Mouse (Mus musculus) right cerebral cortex, postnatal 10 days (tissue): Measurements from ENCODE around the gene Tomm40l.
A peak's percentile ranks its signal among the peaks of the same experiment; 100 is the strongest.

Experiments
- DNase-seq, 2 experiments: peaks; one replicate each; pipeline ENCODE4 v3.0.0; 2021; ENCODE audit warnings: low spot score in 2 of 2

Gene Tomm40l

DNA sequence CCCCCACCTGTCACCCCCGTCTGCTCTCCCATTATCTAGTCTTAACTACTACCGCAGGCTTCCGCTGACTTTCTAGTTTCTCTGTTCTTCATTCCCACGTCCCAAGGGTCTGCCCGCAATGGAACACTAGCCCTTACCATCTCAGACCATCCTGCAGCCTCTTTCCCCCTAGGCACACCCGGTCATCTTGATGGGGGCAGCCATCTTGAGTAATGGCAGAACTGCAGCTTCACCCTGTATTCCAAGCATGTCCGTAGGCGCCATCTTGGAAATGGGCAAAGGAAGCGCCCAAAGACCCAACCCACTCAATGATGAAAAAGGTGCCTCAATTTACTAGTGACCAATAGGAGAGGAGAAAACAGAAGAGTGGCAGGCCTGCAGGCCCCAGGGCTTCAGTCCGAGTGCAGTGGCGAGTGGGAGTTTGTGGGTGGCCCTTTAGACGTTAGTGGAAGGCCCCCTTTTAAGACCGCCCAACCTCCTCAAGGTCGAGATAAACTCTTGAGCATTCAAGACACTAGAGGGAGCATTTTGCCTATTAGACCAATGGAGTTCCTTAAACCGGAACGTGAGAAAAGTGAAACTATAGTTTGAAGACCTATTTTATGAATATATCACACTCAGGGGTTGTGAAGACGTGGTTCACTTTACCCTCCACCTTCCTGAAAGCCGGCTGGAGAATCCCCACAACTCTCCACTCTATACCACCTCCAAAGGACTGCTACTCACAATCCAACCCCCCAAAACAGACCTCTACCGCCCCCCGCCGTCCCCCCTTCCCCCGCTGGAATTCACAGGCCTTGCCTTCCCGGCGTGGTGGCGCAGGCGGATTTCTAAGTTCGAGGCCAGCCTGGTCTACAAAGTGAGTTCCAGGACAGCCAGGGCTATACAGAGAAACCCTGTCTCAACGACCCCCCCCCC is at the start of gene Tomm40l:
Tomm40l (minus strand) TSS at position 277 of the 918 bp plus-strand sequence.
- peak; percentile 96 to 98 for DNase-seq

DNA sequence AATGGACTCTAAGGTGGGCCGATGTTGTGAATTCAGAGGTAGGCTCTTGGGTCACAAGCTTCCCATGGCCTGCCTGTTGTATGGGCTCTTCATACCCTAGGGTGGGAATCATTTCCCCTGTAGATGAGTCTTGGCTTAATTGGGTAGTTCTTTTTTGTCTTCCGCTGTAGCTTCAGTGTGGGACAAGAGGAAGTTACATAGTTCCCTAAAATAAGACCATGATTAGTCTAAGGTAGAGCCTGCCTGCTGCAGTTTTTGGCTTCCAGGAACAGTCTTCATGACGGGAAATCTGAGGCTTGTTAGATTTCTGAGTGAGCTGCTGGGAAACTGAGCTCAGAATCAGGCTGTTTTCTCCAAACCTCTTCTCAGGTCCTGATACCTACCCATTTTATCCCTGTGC is 49.8 kb upstream of the Tomm40l start:
- DNase-seq, result no peak

DNA sequence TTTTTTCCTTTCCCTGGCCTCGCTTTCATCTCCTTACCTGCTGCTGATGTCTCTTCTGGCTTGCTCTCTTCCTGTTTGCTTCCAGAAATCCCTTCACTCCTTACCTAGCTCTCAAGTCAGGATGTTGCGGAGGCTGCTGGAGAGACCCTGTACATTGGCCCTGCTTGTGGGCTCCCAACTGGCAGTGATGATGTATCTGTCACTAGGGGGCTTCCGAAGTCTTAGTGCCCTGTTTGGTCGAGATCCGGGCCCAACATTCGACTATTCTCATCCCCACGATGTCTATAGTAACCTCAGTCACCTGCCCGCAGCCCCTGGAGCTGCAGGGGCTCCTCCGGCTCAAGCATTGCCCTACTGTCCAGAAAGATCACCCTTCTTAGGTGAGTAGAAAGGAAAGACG is 49.3 kb upstream of the Tomm40l start:
- DNase-seq, result no peak

DNA sequence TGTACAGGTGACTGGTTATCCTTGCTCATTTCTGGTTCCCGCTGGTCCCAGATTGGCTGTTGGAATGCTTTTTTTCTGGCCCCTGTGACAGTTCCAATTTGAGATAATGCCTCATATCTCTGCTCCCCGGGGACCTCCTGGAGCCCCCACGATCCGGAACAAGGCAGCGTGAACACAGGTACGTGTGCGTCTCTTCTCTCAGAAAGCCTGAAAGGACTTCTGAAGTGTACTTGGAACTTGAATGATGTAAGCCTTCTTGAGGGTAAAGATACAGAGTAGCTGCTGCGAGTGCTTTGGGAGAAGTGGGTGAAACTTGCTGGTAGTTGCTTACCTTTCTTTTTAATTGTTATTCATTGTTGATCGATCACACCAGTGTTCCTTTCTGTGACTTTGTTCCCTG is 48.9 kb upstream of the Tomm40l start:
- no peak for DNase-seq

DNA sequence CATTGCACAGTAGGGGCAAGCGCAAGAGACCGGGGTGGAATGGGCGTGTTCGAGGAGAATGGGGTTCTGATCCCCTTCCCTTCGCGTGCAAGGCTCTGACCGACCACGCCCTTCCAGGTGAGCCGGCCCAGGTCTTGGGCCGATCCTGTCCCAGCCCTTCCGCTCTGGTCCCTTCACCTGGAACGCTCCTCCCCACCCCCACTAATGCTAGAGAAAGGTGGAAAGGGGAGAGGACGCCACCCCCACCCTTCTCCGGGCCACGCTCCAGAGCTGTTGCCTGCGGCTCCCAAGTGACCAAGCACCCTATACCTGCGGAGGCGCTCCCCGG is 48.2 kb upstream of the Tomm40l start:
- DNase-seq, result no peak

DNA sequence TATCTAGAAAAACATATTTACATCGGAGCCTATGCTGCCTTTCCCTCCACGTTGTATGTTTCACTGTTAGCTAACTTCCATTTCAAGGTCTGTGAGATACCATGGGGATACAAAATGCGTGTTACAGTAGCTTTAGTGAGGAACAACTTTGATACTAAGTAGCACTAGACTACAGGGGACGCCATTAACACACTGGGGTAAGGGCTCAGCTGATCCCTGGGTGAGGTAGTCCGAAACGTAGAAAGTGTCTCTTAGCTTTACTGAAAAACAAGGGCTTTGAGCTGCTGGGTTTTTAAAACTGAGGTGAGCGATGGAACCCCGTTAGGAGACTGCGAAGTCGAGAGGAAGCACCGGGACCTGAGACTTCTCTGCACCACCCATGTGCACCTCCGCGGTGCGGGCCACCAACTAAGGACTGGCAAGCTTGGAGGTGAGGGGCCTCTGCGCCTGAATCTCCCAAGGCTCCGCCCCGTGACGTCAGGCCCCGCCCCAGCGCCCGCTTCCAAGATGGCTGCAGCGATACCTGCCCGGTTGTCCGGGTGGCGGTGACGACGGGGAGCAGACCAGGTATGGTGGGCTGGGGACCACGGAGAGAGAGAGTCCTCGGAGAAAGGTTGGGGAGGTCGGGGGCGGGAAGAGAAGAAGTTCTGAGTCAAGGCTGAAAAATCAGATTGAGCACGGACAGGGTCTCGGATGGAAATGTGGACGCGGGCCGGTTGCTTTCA is 47.7 kb upstream of the Tomm40l start, which contains the start of gene B4galt3:
B4galt3 (plus strand) TSS at position 481 of the 725 bp plus-strand sequence.
- DNase-seq, result peak; percentile 96

DNA sequence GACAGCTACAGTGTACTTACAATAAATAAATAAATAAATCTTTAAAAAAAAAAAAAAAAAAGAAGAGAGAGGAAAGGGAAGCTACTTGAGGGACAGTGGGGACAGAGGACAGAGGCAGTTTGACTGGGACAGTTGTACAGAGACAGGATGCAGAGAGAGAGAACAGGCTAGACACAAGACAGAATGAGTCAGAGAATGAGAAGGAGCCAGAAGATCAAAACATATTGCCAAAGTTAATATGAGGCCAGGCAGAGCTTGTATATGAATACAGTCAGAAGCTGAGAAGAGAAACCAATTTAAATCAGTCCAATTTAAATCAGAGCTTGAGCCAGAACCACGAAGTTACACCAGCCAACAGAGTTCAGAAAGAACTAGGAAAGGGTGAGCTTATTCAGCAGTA is 46.0 kb upstream of the Tomm40l start:
- no peak for DNase-seq

DNA sequence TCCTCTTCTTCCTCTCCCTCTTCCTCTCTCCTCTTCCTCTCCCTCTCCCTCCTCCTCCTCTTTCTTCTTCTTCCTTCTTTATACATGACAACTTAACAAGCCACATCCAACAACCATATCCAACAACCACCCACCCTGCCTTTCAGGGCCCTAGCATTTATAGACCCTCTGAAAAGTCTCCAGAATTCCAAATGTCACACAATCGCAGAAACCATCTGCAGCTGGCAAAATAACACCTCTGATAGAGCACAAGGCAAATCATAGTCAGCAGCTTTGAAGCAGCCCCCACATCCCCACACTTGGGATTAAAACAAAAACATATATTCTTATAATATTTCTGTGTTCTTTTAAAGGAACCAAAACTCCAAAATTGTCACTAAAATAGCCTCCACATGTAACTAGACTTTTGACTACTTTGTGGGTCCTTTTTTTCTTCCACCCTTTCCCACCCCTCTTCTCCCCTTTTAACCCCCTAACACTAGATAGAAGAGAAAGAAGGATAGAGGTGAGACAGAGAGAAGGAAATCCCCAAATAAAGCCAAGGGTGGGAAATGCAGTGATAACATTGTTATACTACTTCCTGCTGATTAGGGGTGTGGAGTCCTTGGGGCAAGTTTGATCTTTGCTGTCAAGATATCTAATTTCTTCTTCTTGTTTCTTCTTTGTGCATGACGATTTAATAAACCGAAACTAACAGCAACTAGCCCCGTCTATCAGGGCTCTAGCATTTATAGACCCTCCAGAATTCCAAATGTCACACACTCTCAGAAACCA is 43.8 kb upstream of the Tomm40l start:
- no peak for DNase-seq

DNA sequence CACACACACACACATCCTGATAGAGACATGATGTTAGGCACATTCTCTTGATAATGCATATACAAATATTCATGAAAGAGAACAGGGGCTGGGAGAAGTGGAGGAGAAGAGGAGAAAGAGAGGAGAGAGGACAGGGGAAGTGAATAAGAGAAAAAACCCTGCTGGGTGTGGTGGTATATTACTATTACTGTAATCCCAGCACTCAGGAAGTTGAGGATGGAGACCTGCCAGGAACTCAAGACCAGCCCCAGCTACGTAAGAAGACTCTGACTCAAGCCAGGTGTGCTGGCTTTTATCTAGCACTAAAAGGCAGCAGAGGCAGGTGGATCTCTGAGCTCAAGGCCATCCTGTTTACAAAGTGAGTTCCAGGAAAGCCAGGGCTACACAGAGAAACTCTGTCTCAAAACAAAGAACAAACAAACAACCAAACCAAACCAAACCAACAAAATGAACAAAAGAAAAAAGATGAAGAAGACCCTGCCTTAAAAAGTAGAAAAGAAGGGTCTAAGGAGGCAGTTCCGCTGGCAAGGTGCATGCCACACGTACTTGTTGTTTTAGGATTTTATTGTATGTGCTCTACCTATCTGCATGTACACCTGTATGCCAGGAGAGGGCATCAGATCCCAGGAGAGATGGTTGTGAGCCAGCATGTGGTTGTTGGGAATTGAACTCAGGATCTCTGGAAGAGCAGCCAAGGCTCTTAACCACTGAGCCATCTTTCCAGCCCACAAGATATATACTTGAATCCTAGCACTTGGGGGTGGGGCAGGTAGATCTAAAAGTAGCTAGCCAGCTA is 41.5 kb upstream of the Tomm40l start:
- DNase-seq, result no peak

DNA sequence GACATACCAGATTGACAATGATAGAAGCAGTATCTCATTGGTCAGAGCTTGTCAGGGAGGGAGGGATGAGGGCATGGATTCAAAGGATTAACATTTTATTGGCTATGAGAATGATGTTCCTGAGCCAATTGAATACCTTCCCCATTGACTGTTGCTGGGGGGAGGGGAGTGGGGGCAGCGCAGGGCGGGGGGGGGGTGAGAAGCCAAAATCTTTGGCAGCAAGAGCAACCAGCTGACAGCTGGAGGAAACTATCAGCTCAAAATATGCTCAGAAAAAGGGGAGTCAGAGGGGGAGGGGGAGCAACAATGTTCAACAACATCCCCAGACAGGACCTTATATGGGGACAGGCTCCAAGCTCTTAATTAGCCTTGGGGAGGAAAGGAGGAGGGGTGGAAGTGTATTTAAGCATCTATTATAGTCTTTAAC is 40.9 kb upstream of the Tomm40l start:
- DNase-seq, result peak; percentile 73 to 85

DNA sequence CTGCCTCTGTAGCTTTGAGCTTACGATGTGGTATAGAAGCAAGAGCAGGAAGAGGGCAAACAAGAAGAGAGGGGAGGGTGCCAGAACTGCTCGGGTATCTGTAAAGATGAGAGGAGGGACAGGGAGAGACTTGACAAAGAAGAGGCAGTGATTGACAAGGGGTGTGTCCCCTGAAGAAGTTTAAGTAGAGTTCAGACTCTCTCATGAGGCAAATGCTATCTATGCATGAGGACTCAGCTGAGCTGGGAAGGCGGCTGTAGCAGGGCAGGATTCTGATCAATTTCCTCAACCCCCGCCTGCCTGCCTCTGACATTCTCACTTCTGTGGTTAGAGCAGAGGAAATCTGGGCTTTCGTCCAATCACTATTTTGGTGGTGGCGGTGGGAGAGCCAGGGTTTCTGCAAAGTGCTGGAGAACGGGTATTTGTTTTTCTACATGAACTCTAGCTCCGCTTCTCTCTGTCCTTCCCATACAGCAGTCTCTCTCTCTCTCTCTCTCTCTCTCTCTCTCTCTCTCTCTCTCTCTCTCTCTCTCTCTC is 40.3 kb upstream of the Tomm40l start:
- DNase-seq, result peak; percentile 89 to 93

DNA sequence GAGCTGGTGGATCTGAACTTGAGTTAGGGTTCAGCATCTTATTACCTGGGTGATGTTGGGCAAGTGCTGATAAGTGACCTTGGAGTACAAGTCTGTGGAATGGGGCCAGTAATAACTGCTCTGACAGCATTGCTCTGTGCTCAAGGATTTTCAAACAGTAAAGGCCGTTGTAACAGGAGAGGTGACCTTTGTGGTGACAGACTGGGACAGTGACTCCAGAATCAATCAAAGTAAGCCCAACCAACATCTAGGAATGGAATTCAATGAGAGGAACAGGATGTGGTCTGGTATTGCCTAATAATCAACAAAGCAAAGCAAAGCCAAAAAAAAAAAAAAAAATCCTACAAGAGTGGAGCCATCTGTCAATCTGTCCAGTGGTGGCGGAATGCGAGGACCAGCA is 38.0 kb upstream of the Tomm40l start:
- no peak for DNase-seq

DNA sequence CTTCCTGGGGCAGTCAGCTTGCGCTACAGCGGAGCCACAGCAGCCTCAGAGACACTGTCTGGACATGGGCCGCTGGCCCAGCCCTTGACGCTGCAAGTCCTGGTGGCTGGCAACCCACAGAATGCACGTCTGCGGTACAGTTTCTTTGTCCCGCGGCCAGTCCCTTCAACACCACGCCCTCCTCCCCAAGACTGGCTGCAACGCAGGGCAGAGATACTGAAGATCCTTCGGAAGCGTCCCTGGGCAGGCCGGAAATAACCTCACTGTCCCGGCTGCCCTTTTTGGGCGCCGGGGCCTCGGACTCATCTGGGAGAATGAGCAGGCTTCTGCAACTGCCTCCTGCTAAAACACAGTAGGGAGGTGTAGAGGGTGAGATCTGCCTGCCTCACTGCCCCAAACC is 36.6 kb upstream of the Tomm40l start:
- no peak for DNase-seq

DNA sequence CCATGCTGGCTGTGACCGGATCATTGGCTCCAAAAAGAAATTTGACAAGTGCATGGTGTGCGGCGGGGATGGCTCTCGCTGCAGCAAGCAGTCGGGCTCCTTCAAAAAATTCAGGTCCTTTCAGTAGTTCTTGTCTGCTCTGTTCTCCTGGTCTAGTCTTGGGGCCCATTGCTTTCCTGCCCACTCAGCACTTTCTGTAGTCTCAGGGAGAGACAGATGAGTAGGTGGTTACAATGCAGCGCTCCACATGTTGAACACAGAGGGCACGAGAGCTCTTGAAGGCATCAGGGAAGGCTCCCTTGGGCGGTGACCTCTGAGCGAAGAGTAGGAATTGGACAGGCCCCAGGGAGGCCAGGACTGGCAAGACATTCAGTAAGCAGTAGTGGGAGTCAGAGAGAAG is 35.5 kb upstream of the Tomm40l start:
- DNase-seq, result no peak

DNA sequence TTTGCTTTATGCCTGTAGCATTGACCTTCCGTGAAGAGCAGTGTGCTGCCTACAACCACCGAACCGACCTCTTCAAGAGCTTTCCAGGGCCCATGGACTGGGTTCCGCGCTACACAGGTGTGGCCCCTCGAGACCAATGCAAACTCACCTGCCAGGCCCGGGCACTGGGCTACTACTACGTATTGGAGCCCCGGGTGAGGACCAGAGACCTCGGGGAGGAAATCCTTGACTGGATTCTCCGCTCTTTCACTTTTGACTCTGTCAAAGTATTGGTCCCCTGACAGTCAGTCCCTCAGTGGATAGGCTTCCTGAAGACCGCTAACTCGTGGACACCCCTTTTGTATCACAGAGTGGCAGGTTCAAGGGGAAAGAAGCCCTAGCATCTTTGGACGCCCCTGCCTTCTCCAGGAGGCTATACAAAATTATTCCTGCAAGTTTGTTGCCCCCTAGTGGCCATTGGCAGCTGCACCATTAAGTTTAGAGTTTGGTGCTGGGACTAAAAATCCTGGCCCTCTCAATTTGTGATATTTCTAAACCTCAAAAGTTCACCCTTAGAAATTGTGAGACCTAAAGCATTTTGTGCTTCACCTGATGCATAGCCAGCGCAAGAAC is 34.7 kb upstream of the Tomm40l start:
- peak; percentile 72 to 78 for DNase-seq

DNA sequence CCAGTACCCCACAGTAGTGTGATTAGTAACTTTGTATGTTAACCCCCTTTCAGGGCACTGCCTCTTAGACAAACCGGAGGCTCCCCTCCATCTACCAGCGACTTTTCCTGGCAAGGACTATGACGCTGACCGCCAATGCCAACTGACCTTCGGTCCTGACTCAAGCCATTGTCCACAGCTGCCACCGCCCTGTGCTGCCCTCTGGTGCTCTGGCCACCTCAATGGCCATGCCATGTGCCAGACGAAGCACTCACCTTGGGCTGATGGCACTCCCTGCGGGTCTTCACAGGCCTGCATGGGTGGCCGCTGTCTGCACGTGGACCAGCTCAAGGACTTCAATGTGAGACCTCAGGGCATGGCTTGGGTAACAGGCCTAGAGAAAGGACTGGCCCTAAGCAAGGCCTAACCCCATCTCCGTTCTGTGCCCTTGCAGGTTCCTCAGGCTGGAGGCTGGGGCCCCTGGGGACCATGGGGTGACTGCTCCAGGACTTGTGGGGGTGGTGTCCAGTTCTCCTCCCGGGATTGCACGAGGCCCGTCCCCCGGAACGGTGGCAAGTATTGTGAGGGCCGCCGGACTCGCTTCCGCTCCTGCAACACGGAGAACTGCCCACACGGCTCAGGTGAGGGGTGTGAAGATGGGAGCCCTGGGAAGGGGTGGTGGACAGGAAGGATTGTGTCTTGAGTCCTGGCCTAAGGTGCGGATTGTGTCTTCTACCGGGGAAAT is 33.9 kb upstream of the Tomm40l start:
- DNase-seq, result no peak

DNA sequence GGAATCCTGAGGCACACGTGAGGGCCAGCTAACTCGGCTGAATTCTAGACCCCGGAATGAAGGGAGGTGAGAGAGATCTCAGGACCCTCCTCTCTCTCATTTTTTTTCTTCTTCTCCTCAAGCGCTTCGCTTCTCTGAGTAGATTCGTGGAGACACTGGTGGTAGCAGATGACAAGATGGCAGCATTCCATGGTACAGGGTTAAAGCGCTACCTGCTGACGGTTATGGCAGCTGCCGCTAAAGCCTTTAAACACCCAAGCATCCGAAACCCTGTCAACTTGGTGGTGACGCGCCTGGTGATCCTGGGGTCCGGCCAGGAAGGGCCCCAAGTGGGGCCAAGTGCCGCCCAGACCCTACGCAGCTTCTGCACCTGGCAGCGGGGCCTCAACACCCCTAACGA is 30.1 kb upstream of the Tomm40l start:
- DNase-seq, result no peak

DNA sequence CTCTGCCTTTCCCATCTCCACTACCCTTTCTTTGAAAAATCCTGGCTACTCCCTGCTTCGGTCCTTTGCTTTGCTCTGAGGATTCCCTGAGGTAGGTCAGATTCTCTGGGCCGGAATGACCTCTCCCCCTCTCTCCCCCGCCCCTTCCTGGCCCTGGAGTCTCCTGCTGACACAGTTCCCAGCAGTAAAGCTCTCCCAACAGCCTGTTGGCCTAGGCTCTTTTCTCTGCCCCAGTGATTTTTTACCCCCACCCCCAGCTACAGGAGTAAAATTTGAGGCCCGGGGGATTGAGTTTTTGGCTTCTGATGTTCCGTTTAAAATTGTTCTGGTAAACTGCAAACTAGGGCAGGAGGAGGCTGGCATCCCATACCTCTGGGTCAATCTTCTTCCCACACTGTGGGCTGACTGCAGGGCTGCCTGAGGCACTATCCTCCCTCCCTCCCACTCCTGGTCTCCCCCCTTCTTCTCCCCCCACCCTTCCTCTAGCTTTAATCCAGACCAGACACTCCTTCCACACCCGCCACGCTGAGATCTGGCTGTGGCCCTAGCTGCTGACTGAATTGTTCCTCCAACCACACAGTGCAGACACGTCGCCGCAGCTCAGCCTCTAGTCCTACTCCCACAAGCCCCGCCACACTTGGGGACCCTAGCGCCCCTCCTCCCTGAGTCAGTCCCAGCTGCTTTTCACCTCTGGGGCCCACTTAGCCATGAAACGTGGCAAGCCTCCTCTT is 29.4 kb upstream of the Tomm40l start:
- no peak for DNase-seq
